Mouse (Mus musculus) layer of hippocampus, postnatal 10 days (tissue): ENCODE measurements around the gene Gemin2. TPM values are rescaled to one million over a fixed set of nuclear protein-coding genes. Genes with fewer than 3 reads are reported as not detected.
A peak's percentile ranks its signal among the peaks of the same experiment; 100 is the strongest.
"Not testable (repeated sequence)": the region's sequence is repeated elsewhere in the genome, so short reads cannot be mapped to it uniquely, and the experiment has no call there.

Experiments used
- DNase-seq, 2 experiments: peaks; one replicate each; pipeline ENCODE4 v3.0.0; 2021; ENCODE audit warnings: low spot score in 2 of 2
- total RNA-seq, 2 experiments: library from RNA; stranded (reverse); gene quantifications; 2 replicates each; pipeline ENCODE4 v1.2.3; 2021

The Gemin2 gene
- total RNA-seq, 2 experiments from 2014 or later: 7.0 to 8.5 TPM

DNA sequence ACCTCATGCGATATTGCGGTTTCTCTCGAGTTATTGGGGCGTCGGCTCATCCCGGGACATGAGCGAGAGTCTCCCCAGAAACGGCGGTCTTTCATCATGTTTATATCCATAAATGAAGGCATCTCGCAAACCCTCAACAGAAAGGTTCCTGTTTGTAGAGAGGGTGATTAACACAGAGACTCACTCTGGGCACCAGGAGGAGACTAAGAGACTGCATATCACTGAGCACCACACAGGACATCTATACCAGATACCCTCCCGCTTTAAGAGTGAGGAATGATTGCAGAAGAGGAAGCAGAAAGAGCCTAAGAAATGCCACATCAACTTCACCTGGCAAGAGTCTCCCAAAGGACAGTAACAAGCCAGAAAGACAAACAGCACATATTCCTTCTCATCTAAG is 43.0 kb downstream of the Gemin2 start:
- no peak for DNase-seq

DNA sequence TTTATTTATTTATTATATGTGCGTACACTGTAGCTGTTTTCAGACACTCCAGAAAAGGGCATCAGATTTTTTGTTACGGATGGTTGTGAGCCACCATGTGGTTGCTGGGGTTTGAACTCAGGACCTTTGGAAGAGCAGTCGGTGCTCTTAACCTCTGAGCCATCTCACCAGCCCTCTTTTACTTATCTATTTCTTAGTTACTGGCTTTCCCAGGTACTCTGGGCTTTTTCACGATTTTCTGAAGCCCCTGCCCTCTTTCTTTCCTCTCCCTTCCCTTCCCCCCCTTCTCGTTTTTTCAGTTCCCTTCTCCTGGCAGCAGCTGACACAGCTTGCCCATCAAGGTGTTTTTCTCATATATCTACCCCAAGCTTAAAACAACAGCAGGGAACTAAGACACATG is 45.0 kb downstream of the Gemin2 start:
- DNase-seq: not testable (repeated sequence)

DNA sequence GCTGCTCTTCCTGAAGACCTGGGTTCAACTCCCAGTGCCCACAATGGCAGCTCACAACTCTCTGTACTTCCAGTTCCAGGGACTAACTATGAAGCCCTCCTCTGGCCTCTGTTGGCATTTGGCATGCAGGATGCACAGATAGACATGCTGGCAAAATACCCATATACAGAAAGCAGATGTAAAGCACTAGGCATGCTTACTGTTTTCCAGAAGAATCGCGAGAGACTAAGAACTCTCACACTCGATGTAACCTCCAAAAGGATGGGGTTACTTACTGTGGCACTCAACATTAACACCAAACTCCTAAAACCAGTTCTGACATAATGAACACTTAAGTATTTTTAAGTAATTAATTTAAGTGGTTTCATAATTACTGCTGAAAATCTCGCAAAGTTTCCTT is 47.1 kb downstream of the Gemin2 start:
- no peak for DNase-seq

GRCm38 (mm10) chr12:59060993-59061595 is 47.9 kb downstream of the Gemin2 start, which contains the start of gene Trappc6b:
Gene Trappc6b, minus strand, starts transcription at chr12:59061472.
- DNase-seq: peak; percentile 81 to 85

- DNase-seq: no peak
These were observed 51.6 kb downstream of the Gemin2 start for GRCm38 (mm10) chr12:59064837-59065236.

DNA sequence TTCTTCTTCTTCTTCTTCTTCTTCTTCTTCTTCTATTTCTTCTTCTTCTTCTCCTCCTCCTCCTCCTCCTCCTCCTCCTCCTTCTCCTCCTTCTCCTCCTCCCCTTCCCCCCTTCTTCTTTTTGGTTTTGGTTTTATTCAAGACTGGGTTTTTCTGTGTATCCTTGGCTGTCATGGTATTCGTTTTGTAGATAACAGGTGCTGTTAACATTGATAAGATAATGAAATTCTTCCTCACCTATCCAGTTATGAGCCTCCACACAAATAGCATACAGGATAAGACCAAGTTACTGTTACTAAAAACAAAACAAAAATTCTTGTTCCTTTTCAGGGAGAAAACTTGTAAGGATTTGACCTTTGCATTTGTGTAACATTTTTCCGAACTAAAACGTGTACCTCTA is 52.6 kb downstream of the Gemin2 start:
- DNase-seq: no peak

- peak; percentile 96 to 97 for DNase-seq
These were observed 53.4 kb downstream of the Gemin2 start, which contains the start of gene Pnn for GRCm38 (mm10) chr12:59066448-59067077. Gene Pnn, plus strand, starts transcription at chr12:59066884.

DNA sequence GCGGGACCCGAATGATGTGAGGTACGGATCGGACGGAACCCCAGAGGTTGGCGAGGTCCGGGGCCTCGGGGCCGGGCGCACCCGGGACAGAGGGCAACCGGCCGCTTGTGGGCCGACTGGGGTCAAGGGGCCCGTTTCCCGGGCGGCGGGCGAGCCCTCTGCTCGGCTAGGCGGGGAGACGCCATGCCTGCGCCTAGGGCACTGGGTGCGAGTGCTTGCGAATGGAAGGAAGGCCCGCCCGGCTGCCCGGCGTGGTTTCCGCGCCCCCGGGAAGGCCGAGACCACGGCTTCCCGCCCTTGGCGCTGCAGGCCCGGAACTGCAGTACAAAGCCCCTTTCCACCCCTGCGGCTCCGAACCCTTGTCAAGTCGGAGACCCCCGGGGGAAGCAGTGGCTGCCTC is 53.9 kb downstream of the Gemin2 start:
- no peak for DNase-seq

- no peak for DNase-seq
These were observed 55.6 kb downstream of the Gemin2 start for GRCm38 (mm10) chr12:59068791-59069190.

- DNase-seq: no peak
These were observed 59.1 kb downstream of the Gemin2 start for GRCm38 (mm10) chr12:59072286-59072685.

GRCm38 (mm10) chr12:59074052-59074451 is 60.9 kb downstream of the Gemin2 start:
- DNase-seq: no peak

DNA sequence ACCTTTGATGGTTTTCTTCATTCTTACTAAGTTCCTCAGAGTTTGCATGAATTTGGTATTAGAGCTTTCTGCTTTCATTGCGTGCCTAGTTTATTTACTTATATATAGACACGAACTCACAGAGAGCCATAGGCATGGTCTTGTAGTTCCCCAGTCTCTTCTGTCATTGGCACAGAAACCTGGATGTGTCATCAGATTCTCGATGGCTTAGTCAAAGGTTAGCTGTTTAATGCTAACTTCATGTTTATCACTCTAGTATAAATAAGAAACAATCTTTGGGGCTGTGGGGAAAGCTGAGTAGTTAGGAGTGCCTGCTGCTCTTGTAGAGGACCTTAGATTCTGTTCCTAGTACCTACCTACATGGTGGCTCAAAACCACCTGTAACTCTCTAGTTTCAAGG is 63.8 kb downstream of the Gemin2 start:
- no peak for DNase-seq

- no peak for DNase-seq
These were observed 64.7 kb downstream of the Gemin2 start for GRCm38 (mm10) chr12:59077883-59078282.

Other genes starting within 250 kb of the Gemin2 start
- 100 to 1,000 TPM; 125 to 134 TPM for gene Sec23a, start 1.4 kb upstream of the Gemin2 start, total RNA-seq
- gene Trappc6b, start 48.1 kb downstream of the Gemin2 start, total RNA-seq: 100 to 1,000 TPM; 102 to 118 TPM
- gene Pnn, start 53.5 kb downstream of the Gemin2 start, total RNA-seq: 10 to 100 TPM; 63.0 to 86.2 TPM
- 10 to 100 TPM; 39.8 to 41.2 TPM for gene Mia2, start 82.4 kb downstream of the Gemin2 start, total RNA-seq
- 10 to 100 TPM; 19.1 to 20.6 TPM for gene Fbxo33, start 206.3 kb downstream of the Gemin2 start, total RNA-seq